Mouse (Mus musculus) cortical plate, adult 2 months (tissue): Measurements from ENCODE around the gene Preb.

Experiments used
- CTCF ChIP-seq: fragments of 200-500 bp; IDR thresholded peaks from 2 replicates; pipeline ENCODE4 v1.5.1; 2011; ENCODE audit warnings: mild to moderate bottlenecking, control low read depth, low read length; ENCODE audit not compliant: insufficient read depth; ENCODE audit errors: extremely low read depth
- POLR2A ChIP-seq: fragments of 200-500 bp; IDR thresholded peaks from 2 replicates; pipeline ENCODE4 v1.6.1; 2011; ENCODE audit warnings: mild to moderate bottlenecking, low read length, control low read depth; ENCODE audit not compliant: insufficient read depth; ENCODE audit errors: extremely low read depth

GRCm38 (mm10) chr5:30915456-30915855 is 44.7 kb downstream of the Preb start:
- TF ChIP-seq CTCF (no peak), POLR2A (no peak)
